Mouse (Mus musculus) gastrocnemius, adult 18-20 months (tissue): ENCODE results near the gene Edc3. TPM values are rescaled to one million over a fixed set of nuclear protein-coding genes. Genes with fewer than 3 reads are reported as not detected.

Source experiments
- DNase-seq: peaks from one replicate; pipeline ENCODE4 v3.0.0; 2021; ENCODE audit warnings: low spot score
- total RNA-seq, 2 experiments: library from RNA; stranded (reverse); gene quantifications; 2 replicates each; pipeline ENCODE4 v1.2.3; 2021

Edc3 gene
- total RNA-seq, 2 experiments from 2014 or later: 4.7 to 5.1 TPM

DNA sequence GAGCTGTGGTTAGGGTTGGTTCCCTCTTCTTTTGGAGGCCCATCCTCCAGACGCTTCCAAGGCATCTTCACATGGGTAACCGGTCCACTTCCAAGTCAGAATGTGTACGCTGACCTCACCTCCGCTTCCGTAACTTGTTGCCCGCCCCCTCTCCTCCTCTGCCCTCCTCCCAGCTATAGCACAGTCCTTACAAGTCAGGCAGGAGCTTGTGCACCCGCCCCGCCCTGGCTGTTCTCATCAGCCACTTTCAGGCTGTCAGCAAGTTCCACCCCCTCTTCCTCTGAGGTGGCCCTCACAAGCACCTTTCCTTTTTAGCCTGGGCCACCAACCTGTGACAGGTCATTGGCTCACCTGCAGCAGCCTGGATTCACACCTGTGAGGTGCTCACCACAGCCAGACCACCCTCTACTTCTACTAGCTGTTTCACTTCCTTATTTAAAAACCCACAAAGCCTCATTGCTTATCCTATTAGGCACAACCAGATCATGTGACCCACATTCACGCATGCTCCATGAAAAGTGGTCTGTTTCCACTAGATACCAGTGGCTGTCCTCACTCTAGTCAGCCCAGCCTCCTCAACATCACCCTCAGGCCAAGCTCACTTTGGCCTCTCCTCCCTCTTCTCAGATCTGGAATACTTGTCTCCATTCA is 92.1 kb downstream of the Edc3 start:
- no peak for DNase-seq

Other genes with a start within 250 kb of the Edc3 start
- 1 to 10 TPM in 1 of 2 experiments, under 1 TPM in 1; 0.98 to 1.2 TPM for gene Scamp5, start 240.5 kb upstream of the Edc3 start, total RNA-seq
- not detected for gene Rpp25, start 204.5 kb upstream of the Edc3 start, total RNA-seq
- gene Cox5a, start 187.3 kb upstream of the Edc3 start, total RNA-seq: 1,000 to 10,000 TPM; 1,174 to 1,300 TPM
- 1 to 10 TPM; 5.6 to 6.3 TPM for gene Fam219b, start 171.0 kb upstream of the Edc3 start, total RNA-seq
- gene Mpi, start 155.8 kb upstream of the Edc3 start, total RNA-seq: 10 to 100 TPM; 75.0 to 76.2 TPM
- 10 to 100 TPM; 41.8 to 43.1 TPM for gene Scamp2, start 147.6 kb upstream of the Edc3 start, total RNA-seq
- 1 to 10 TPM; 3.3 to 3.8 TPM for gene Ulk3, start 119.1 kb upstream of the Edc3 start, total RNA-seq
- gene Cplx3, start 102.3 kb upstream of the Edc3 start, total RNA-seq: not detected
- not detected for gene Lman1l, start 87.8 kb upstream of the Edc3 start, total RNA-seq
- gene Csk, start 54.9 kb upstream of the Edc3 start, total RNA-seq: 1 to 10 TPM; 6.4 to 9.8 TPM
- not detected for gene Cyp1a2, start 24.8 kb upstream of the Edc3 start, total RNA-seq
- gene Cyp1a1, start 20.6 kb upstream of the Edc3 start, total RNA-seq: under 1 TPM; 0.24 to 0.37 TPM
- 10 to 100 TPM; 36.1 to 45.2 TPM for gene Clk3, start 57.3 kb downstream of the Edc3 start, total RNA-seq
- gene Arid3b, start 128.3 kb downstream of the Edc3 start, total RNA-seq: 1 to 10 TPM; 3.7 TPM
- 10 to 100 TPM; 87.4 to 95.1 TPM for gene Ubl7, start 202.4 kb downstream of the Edc3 start, total RNA-seq
- 10 to 100 TPM; 10.6 to 13.0 TPM for gene Sema7a, start 231.6 kb downstream of the Edc3 start, total RNA-seq